Mouse (Mus musculus) adrenal gland, postnatal 4 days (tissue): ENCODE measurements around the gene Card11. TPM values are rescaled to one million over a fixed set of nuclear protein-coding genes. Genes with fewer than 3 reads are reported as not detected.

Experiments used
- DNase-seq, 2 experiments: peaks; one replicate each; pipeline ENCODE4 v3.0.0; 2021 to 2022; ENCODE audit warnings: low spot score in 2 of 2, mixed read lengths in 2 of 2
- long read RNA-seq, 2 experiments: library from polyadenylated mRNA; stranded (forward); transcript quantifications; one replicate each; pipeline ENCODE4 v2.0.0; 2021
- total RNA-seq, 2 experiments: library from RNA; stranded (reverse); gene quantifications; 2 replicates each; pipeline ENCODE4 v1.2.3; 2021

Gene Card11
- under 1 TPM; 0.50 to 0.51 TPM for total RNA-seq
- long read RNA-seq, experiment 1, partial matches to known transcripts, result 1 of 1 reads
- long read RNA-seq, experiment 1, other reads (novel, unspliced or antisense), result 0 of 1 reads
- long read RNA-seq, experiment 2, partial matches to known transcripts, result 0 of 1 reads
- long read RNA-seq, experiment 2, other reads (novel, unspliced or antisense), result 1 of 1 reads

DNA sequence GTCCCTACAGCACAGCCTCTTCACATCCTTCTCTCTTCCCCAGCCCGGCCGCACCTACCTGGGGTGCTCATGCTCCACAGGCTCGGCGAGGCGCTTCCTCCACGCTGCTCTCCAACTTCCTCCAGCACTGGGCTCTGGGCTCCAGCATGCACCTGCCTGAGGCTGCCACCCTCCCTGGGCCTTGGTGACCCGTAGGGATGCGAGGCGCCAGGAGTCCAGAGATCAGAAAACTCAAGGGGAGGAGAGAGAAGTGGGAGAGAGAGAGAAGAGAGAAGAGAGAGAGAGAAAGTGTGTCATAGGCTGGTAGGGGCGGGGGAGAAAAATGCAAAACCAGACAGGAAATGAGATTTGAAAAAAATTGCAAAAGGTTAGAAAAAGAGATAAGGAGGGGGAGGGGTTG is at the start of gene Card11:
Card11 (minus strand) TSS at position 234 of the 400 bp plus-strand sequence.
- DNase-seq, result no peak

DNA sequence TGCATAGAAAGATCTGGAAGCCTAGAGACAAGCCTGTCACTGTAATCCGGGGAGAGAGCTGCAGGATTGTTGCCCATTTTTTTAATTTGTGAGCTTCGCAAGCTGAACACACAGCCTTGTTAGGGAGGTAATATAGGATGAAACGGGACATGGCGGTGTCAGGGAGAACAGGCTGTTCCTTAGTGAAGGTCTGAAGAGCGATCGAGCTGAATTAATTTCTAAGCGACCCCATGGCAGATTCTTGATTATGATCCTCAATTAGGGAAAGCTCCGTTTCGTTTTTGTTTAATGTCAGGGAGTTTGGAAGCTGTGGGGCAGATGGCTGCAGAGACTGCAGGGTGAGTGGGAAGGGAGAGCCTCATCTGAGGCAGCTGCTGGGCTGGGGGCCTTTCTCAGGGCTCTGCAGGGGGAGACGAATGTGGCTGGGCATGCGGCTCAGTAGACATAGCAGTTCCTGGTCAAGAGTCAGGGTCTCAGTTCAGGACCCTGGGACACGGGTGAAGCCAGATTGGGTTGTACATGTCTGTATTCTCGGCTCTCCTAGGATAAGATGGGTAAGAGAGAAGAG is 47.4 kb upstream of the Card11 start:
- DNase-seq, result no peak

DNA sequence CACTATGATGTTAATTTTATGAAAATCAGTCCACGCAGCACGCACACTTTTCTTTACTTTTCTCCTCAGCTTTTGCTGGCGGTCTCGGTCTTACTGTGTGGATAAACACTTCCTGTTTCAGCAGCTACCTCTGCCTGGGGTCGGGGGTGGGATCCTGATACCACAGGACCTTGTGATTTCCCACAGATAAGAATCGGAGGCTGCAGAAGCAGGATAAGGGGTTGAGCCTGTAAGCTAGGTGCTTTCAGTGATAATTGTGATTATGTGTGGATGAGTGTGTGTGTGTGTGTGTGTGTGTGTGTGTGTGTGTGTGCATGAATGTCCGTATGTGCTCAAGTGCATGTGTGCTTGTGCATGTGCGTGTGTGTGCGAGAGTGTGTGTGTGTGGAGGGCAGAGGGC is 44.6 kb upstream of the Card11 start:
- no peak for DNase-seq

GRCm38 (mm10) chr5:141043654-141044447 is 43.5 kb upstream of the Card11 start:
- DNase-seq, result no peak

GRCm38 (mm10) chr5:141042406-141042805 is 42.0 kb upstream of the Card11 start:
- no peak for DNase-seq

- no peak for DNase-seq
Observed at GRCm38 (mm10) chr5:141040846-141041245, 40.5 kb upstream of the Card11 start.

DNA sequence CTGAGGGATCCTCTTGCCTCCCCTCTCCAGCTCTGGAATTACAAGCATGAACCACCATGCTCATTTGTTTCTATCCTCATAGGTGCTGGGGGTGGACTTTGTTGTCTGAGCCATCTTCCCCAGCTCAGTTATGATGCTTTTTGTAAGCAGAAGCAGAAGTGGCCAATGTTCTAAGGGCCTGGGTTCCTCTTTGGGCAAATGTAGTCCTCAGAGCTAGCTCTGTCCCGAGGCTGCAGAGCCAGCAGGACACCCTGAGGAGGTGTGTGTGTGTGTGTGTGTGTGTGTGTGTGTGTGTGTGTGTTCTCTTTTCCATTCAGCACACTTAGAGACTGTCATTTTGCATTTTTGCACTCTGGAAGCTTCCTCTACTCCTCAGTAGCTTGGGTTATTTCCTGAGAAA is 38.0 kb upstream of the Card11 start:
- no peak for DNase-seq

GRCm38 (mm10) chr5:141035346-141035745 is 35.0 kb upstream of the Card11 start:
- no peak for DNase-seq

GRCm38 (mm10) chr5:141034301-141034700 is 33.9 kb upstream of the Card11 start:
- DNase-seq, result no peak

- DNase-seq, result no peak
Observed at GRCm38 (mm10) chr5:141033001-141033400, 32.6 kb upstream of the Card11 start.

DNA sequence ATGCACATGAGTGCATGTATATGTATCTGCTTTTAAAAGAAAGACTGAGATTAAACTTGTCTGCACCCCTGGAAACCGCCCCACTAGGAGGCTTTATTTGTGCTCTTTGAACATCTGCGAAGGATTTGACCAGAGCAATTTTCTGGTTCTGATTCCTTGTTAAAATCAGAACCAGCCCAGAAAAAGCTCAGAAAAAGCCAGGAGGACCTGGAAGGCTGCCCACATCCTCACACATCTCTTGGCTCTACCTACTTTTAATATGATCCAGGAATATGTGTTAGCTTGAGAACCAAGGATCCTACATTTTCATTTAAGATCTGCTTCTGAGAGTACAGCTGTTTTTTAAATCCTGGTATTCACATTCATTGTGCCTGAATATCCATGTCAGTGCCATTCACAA is 29.0 kb upstream of the Card11 start:
- no peak for DNase-seq

DNA sequence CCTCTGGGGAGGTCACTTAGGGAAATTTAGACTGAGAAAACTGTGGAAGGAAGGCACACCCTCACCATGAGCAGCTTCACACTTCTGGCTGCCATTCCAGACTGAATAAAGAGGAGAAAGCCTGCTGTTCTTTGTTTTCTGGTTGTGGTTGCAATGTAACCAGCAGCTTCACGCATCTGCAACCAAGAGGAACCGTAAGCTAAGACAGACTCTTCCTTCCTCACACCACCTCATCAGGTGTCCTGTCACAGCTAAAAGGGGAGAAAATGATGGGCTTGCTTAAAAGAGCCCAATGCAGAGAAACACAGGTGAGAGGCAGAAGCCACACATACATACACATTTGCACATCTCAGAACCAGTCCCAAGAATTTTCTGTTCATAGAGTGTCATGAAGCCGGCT is 25.3 kb upstream of the Card11 start:
- no peak for DNase-seq

- DNase-seq, result no peak
Observed at GRCm38 (mm10) chr5:141024435-141024834, 24.1 kb upstream of the Card11 start.

DNA sequence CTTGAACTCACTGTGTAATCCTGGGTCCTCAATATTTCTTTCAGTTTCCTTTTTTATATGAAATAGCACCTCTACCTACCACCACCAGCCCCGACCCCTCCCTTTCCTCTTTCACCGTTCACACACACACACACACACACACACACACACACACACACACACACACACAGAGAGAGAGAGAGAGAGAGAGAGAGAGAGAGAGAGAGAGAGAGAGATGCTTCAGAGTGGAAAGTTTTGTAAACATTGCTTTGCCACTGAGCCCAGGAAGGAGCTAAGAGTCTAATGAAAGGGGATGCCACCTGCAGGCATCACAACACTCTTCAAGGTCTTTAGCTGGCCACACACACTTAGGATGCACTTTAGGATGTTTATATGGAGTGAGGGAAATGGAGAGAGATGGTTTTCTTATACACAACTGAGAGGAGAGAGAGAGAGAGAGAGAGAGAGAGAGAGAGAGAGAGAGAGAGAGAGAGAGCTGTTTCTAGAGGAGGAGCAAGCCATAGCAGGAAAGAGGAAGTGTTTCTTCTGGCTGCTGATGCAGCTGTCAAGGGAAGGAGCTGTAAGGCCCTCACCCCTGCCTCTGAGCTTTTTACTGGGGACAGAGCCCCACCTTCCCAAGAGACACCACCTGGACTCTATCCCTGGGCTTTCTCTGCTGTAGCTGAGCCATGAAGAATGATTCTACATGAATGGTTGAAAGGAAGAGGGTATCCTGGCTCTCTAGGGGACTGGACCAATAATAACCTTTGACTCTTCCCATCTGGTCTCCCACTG is 17.7 kb upstream of the Card11 start:
- no peak for DNase-seq

GRCm38 (mm10) chr5:141016082-141016481 is 15.7 kb upstream of the Card11 start:
- no peak for DNase-seq

- DNase-seq, result no peak
Observed at GRCm38 (mm10) chr5:141014216-141014615, 13.8 kb upstream of the Card11 start.

DNA sequence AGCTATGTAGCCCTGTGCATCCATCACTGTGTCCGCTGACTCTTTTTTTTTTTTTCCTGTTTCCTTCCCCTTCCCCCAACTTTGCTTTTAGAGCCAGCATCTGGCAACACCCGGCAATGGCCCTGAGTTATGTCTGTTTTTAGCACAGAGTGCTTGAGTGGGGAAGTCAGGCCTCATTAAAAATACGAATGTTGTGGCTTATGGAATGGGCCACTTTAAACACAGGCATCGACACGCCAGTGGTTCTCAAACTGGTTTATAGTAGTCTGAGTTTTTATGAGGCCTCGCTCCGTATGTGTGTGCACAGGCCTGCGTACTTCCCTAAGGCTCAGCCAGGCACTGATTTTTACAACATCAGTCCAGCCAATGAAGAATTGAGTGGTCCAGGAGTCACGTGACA is 13.1 kb upstream of the Card11 start:
- no peak for DNase-seq

- DNase-seq, result no peak
Observed at GRCm38 (mm10) chr5:141005491-141005890, 5.1 kb upstream of the Card11 start.

- no peak for DNase-seq
Observed at GRCm38 (mm10) chr5:141004078-141004763, 3.8 kb upstream of the Card11 start.

- no peak for DNase-seq
Observed at GRCm38 (mm10) chr5:140999178-140999672, 1.2 kb downstream of the Card11 start.

GRCm38 (mm10) chr5:140997767-140998166 is 2.6 kb downstream of the Card11 start:
- DNase-seq, result no peak
